Mouse (Mus musculus) lung, adult 2 months (tissue): ENCODE measurements around the gene Epm2a. TPM values are rescaled to one million over a fixed set of nuclear protein-coding genes. Genes with fewer than 3 reads are reported as not detected.

Experiments
- DNase-seq: peaks from one replicate; pipeline ENCODE4 v3.0.0; 2022
- H3K4me1 ChIP-seq: fragments of 200-500 bp; 2 replicates; pipeline ENCODE4 v1.6.1; 2011; ENCODE audit warnings: low read length; ENCODE audit not compliant: control insufficient read depth, insufficient read depth
- H3K4me3 ChIP-seq: fragments of 200-500 bp; replicated peaks from 2 replicates; pipeline ENCODE3; 2011; ENCODE audit warnings: low read depth, mild to moderate bottlenecking, control low read depth, low read length; ENCODE audit errors: extremely low read depth
- CTCF ChIP-seq: fragments of 200-500 bp; IDR thresholded peaks from 2 replicates; pipeline ENCODE4 v1.5.1; 2011; ENCODE audit warnings: mild to moderate bottlenecking, low read length, control low read depth; ENCODE audit not compliant: insufficient read depth
- POLR2A ChIP-seq: fragments of 200-500 bp; IDR thresholded peaks from 2 replicates; pipeline ENCODE4 v1.6.1; 2011; ENCODE audit warnings: low read depth, mild to moderate bottlenecking, control low read depth, low read length, borderline replicate concordance; ENCODE audit errors: extremely low read depth
- WGBS: fragments of 180-500 bp; shearing (Covaris S2); methylation state at CpG from one replicate; pipeline ENCODE4 v1.1.7; 2018; 5-methylcytosine and 5-hydroxymethylcytosine counted together
- polyA plus RNA-seq: library from polyadenylated mRNA; depleted of rRNA; stranded (reverse); fragments of >200 nt; gene quantifications from 2 replicates; pipeline ENCODE4 v1.2.3, GENCODE M21; 2012; rRNA removed

Gene Epm2a
- polyA plus RNA-seq, 1 experiment = 10.0 TPM

DNA sequence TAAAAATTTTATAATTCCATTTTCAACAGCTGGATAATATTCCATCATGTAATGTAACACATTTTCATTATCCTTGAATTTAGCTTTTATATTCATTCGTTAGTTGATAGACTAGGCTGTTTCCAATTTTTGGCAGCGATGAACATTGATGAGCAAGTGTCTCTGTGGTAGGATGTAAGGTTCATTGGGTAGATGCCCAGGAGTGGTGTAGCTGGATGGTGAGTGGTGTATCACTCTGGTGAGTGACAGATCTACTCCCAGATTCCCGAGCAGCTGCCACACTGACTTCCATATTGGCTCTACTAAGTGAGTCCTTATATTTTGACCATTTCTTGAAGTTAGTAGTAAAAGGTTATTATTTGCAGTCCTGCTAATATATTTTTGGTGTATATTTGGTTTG is 76.9 kb downstream of the Epm2a start:
- no peak for DNase-seq
- no peaks in the 10 kb centered on the region for H3K4me1 ChIP-seq
- 92% methylated on average over 3 of the region's 3 CpGs for WGBS
- TF ChIP-seq CTCF = no peak
- no peak for TF ChIP-seq POLR2A
- no peak overlapping the region for H3K4me3 ChIP-seq

DNA sequence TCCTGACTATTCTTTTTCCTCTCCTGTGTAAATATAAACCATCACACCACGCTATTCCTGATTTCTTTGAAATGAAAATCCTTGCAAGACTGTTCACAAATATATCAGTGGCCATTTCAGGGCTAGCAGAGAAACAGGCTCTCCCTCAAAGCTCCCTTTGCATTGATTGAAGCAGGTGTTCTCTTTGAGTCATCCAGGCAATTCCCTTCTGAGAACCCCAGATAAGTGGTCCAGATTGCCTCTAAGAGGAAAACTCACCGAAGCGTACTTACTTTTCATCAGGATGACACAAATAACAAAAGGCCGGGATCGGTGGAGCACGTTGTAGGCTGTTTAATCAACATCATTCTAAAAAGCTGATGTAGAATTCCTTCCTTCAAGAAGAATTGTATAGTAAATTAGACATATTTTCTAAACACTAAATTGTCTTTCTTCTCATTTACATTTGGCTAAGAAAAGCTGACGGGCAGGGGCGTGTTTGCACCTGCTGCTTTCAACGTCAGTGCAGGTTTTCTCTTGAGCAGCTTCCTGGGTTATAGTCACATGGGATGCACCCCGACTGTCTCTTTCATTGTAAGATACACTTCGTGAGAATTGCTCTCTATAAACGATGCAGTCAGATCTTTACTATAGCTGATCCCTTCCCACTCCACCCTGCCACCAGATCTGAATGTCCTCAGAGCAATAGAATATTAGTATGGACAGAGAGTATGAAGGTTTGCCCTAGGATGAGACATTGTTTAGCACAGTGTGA is 86.0 kb downstream of the Epm2a start:
- no peaks in the 10 kb centered on the region for H3K4me1 ChIP-seq
- 88% methylated on average over 12 of the region's 12 CpGs for WGBS
- no peak for DNase-seq
- no peak overlapping the region for H3K4me3 ChIP-seq
- no peak for TF ChIP-seq CTCF

DNA sequence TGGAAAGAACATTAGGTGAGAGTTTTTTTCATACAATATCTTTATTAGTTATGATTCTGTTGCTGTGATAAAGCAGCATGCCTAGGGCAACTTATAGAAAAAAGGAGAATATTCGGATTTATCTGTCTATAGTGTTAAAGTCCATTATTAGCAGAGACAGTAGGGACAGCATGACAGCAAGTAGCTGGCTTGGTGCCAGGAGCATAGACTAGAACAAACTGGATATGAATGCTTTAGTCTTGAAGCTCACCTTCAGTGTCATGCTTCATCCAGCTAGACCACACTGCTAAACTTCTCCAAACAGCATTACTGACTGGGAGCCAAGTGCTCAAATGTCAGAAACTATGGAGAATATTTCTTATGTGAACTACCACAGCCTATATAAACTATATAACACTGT is 93.8 kb downstream of the Epm2a start:
- 75% methylated on average over 1 of the region's 1 CpGs for WGBS
- no peak for DNase-seq
- H3K4me1 ChIP-seq = no peaks in the 10 kb centered on the region
- H3K4me3 ChIP-seq = no peak overlapping the region
- TF ChIP-seq POLR2A (no peak), CTCF (no peak)

DNA sequence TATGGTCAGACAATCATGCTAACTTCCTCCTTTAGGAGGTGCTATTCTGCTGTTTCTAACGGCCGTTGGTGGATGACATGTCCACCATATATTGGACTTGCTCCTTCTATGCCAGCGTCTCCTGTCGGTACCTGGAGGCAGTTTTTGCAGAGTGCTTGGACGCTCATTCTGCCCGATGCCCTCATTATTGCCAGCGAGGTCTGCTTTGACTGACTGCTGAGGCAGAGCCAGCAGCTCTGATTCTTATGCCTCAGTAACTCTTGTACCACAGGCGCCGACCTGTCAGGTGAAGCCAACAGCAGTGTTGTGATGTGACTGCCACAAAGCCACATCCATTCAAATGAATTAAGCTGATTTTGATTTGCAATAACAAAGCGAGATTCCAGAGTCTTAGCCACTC is 95.3 kb downstream of the Epm2a start:
- TF ChIP-seq CTCF = no peak
- TF ChIP-seq POLR2A = no peak
- no peak for DNase-seq
- Histone ChIP-seq H3K4me1 (no peaks in the 10 kb centered on the region), H3K4me3 (no peak overlapping the region)
- 94% methylated on average over 10 of the region's 10 CpGs for WGBS

DNA sequence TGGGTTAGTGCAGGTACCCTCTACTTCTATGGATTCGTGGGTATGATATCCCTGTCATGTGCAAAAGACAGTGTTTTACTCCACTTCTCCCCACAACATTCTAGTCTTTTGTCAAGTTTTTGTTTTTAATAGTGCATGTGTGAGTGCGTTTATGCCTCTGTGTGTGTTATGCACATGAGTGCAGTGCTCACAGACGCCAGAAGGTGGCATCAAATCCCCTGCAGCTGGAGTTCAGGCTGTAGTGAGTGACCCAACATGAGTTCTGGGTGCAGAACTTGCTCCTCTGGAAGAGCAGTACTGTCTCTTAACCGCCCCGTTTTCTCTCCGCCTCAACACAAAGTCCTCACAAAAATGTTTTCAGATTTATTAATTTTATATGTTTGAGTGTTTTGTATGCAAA is 96.1 kb downstream of the Epm2a start:
- Histone ChIP-seq H3K4me3 (no peak overlapping the region), H3K4me1 (no peaks in the 10 kb centered on the region)
- TF ChIP-seq POLR2A = no peak
- TF ChIP-seq CTCF = no peak
- 81% methylated on average over 6 of the region's 6 CpGs for WGBS
- DNase-seq = no peak

DNA sequence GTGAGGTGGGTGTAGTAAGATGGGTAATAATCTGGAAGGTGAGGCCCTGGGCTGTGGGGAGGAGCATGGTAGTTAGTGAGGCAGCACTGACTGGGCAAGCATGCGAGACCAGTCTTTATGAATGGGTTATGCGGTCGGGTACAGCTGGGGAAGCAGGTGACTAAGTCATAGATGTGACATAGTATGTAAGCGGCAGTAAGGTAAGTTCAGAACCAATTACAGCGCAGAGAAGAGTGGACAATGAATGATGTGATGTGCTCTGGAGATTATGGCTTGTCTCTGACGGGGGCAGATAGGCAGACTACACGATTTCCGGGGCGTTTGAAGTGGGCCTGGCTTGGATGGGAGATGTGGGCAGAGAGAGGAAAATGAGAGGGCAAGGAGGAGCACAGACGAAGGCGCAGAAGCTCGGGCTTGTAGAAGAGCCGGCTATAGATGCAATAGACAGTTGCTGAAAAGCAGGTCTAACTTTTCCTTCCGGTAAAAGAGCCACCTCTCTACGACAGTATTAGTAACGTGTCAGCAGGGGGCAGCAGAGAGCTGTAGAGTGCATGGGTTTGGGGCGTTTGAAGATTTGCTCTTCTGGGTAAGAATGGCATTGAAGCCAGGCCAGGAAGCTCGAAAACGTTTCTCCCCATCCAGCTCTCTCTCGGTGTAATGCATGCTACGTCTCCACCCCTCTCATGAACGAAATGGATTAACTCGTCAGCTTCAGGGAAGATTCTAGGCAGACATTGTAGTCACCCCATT is 106.5 kb downstream of the Epm2a start:
- 32% methylated on average over 23 of the region's 23 CpGs for WGBS
- Histone ChIP-seq H3K4me3 (no peak overlapping the region), H3K4me1 (no peaks in the 10 kb centered on the region)
- peak; percentile 53 for DNase-seq
- TF ChIP-seq CTCF (peak; percentile 78), POLR2A (no peak)

DNA sequence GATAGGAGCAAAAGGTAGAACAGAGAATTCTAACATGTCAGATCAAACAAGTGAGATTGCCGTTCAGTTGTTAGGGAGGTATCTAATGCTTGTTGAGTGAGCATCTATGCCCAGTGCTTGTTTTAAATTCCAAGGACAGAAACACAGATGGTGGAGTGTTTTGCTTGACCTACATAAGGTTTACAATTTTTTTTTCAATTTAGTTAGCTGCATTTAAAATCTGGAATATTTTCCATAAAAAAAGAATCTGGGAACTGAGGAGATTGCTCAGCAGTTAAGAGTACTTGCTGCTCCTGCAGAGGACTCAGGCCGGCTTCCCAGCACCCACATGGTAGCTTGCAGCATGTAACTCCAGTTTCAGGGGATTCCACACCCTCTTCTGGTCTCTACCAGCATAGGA is 109.3 kb downstream of the Epm2a start:
- Histone ChIP-seq H3K4me3 (no peak overlapping the region), H3K4me1 (no peaks in the 10 kb centered on the region)
- no peak for TF ChIP-seq CTCF
- TF ChIP-seq POLR2A = no peak
- no peak for DNase-seq
- 81% methylated on average over 2 of the region's 2 CpGs for WGBS

DNA sequence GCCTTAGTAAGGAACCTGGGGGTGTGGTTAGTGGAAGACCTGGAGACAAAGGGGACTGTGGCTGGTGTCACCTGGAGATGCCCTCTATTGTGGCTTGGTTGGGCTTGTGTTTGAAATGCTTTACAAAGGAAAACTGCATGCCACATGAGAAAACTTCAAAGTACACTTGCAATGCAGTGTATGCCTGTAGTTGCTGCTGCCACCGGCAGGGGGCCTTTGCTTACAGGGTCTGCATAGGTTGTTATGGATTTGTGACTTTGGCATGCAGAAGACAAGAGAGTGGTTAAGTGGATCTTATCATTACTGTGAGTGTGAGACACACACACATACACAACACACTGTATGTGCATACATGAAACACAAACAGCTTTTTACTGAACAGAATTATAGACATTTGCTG is 114.2 kb downstream of the Epm2a start:
- no peaks in the 10 kb centered on the region for H3K4me1 ChIP-seq
- DNase-seq = no peak
- no peak overlapping the region for H3K4me3 ChIP-seq
- TF ChIP-seq CTCF (no peak), POLR2A (no peak)
- 48% methylated on average over 1 of the region's 1 CpGs for WGBS

DNA sequence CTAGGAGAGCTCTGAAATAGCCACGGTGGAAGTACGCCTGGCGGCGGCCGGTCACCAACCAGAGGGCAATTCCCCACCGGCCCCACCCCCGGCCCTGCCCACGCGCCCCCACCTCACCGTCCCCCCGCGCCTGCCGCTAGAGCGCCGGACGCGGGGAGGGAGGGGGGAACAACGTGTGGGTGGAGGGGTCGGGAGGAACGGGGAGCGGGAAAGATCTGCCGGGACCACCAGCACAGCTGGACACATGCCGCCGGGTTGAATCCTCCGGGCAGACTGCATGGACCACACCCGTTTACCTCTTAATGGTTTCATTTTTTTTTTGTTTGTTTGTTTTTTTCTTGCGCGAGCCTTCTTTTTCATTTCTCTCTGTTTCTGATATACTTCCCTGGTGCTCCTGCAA is 148.8 kb downstream of the Epm2a start:
- H3K4me1 ChIP-seq = no peaks in the 10 kb centered on the region
- TF ChIP-seq CTCF (no peak), POLR2A (no peak)
- DNase-seq = peak; percentile 28

More for the DNA sequence above, 148.8 kb downstream of the Epm2a start:
- WGBS = 37% methylated on average over 28 of the region's 28 CpGs
- no peak overlapping the region for H3K4me3 ChIP-seq

Other genes with a start within 250 kb of the Epm2a start
- gene Shprh, start 194.0 kb upstream of the Epm2a start, polyA plus RNA-seq = 2.9 and 3.8 TPM in 2 replicates
- 4.4 and 5.2 TPM in 2 replicates for gene Fbxo30, start 62.1 kb upstream of the Epm2a start, polyA plus RNA-seq